Mouse (Mus musculus) heart, embryonic 16.5 days (tissue): ENCODE measurements around the gene Fgd1. TPM values are rescaled to one million over a fixed set of nuclear protein-coding genes. Genes with fewer than 3 reads are reported as not detected.
A peak's percentile ranks its signal among the peaks of the same experiment; 100 is the strongest.

Experiments
- ATAC-seq: fragments of 200-750 bp; cut with Nextera tagmentation; replicated peaks from 2 replicates; pipeline ENCODE4 v1.8.0; 2017; ENCODE audit warnings: moderate number of reproducible peaks; ENCODE audit not compliant: insufficient read depth, low FRiP score; ENCODE audit errors: extremely low read depth
- H3K27ac ChIP-seq: fragments of 300-500 bp; sonication (generic); 2 replicates; pipeline ENCODE4 v1.5.1; 2014; ENCODE audit warnings: mild to moderate bottlenecking, low read length, control low read depth, moderate library complexity
- H3K27me3 ChIP-seq: fragments of 300-500 bp; sonication (generic); 2 replicates; pipeline ENCODE4 v1.6.1; 2014; ENCODE audit warnings: low read length, mixed read lengths; ENCODE audit not compliant: control insufficient read depth, insufficient read depth
- H3K36me3 ChIP-seq: fragments of 300-500 bp; sonication (generic); 2 replicates; pipeline ENCODE4 v1.6.1; 2014; ENCODE audit not compliant: control insufficient read depth, insufficient read depth
- H3K4me1 ChIP-seq: fragments of 300-500 bp; sonication (generic); 2 replicates; pipeline ENCODE4 v1.6.1; 2014; ENCODE audit warnings: low read length, mixed read lengths; ENCODE audit not compliant: control insufficient read depth, insufficient read depth
- H3K4me2 ChIP-seq: fragments of 300-500 bp; sonication (generic); 2 replicates; pipeline ENCODE4 v1.6.1; 2014; ENCODE audit warnings: low read depth, mild to moderate bottlenecking, control low read depth, low read length
- H3K4me3 ChIP-seq: fragments of 300-500 bp; sonication (generic); 2 replicates; pipeline ENCODE4 v1.5.1; 2014; ENCODE audit warnings: mild to moderate bottlenecking, control low read depth, low read length
- H3K9ac ChIP-seq: fragments of 300-500 bp; sonication (generic); 2 replicates; pipeline ENCODE4 v1.6.1; 2014; ENCODE audit warnings: low read length, control low read depth
- H3K9me3 ChIP-seq: fragments of 300-500 bp; sonication (generic); replicated peaks from 2 replicates; pipeline ENCODE4 v1.6.1; 2016; ENCODE audit warnings: low read length; ENCODE audit not compliant: control insufficient read depth
- WGBS: fragments of 180-500 bp; shearing (Covaris S2); extraction: QIAGEN DNeasy Blood & Tissue Kit; methylation state at CpG from one replicate; pipeline ENCODE4 v1.1.7; 2014; 5-methylcytosine and 5-hydroxymethylcytosine counted together
- polyA plus RNA-seq: library from polyadenylated mRNA; unstranded; fragments of >200 nt; fragmentation: Nextera tagmentation; extraction: Ambion mirVana; gene quantifications from 2 replicates; pipeline ENCODE4 v1.2.1, GENCODE M21; 2015

Fgd1 gene
- polyA plus RNA-seq, 1 experiment from 2014 or later: 5.6 TPM

GRCm38 (mm10) chrX:151116795-151117194 lies 70.8 kb downstream of the Fgd1 start:
- 0 out of 2 replicates have a peak, but pooled peaks have one; percentile 32 for ATAC-seq
- 10% methylated on average over 7 of the region's 7 CpGs for WGBS

GRCm38 (mm10) chrX:151117432-151117831 lies 71.5 kb downstream of the Fgd1 start:
- H3K4me1 ChIP-seq: no peaks in the 10 kb centered on the region
- no peak overlapping the region for H3K9ac ChIP-seq
- H3K27me3 ChIP-seq: no peaks in the 10 kb centered on the region
- no peak overlapping the region for H3K4me2 ChIP-seq
- no peak for ATAC-seq
- no peaks in the 10 kb centered on the region for H3K9me3 ChIP-seq
- H3K4me3 ChIP-seq: no peak overlapping the region
- no peak overlapping the region for H3K27ac ChIP-seq
- 8% methylated on average over 2 of the region's 2 CpGs for WGBS
- no peaks in the 10 kb centered on the region for H3K36me3 ChIP-seq

More at GRCm38 (mm10) chrX:151116795-151117194, 70.8 kb downstream of the Fgd1 start:
- Histone ChIP-seq H3K4me2 (no peak overlapping the region), H3K27me3 (no peaks in the 10 kb centered on the region), H3K36me3 (no peaks in the 10 kb centered on the region), H3K9me3 (no peaks in the 10 kb centered on the region), H3K4me3 (no peak overlapping the region), H3K9ac (no peak overlapping the region), H3K4me1 (no peaks in the 10 kb centered on the region), H3K27ac (no peak overlapping the region)

DNA sequence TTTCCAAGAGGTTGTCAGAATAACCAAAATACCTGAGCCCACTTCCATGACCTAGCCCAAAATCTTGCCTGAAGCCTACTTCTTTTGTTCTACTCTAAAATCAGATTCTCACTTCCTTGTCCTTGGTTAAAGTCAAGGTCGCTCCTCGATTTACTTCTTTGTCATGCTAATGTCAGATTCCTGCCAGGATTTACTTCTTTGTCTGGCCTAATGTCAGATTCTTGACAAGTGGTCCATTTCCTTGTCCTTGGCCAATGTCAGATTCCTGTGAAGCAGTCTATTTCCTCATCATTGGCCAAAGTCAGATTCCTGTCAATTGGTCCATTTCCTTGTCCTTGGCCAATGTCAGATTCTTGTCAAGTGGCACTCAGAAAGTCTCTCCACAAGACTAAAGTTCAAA lies 78.0 kb downstream of the Fgd1 start:
- Histone ChIP-seq H3K4me1 (no peaks in the 10 kb centered on the region), H3K4me2 (no peak overlapping the region), H3K9ac (no peak overlapping the region), H3K27me3 (no peaks in the 10 kb centered on the region), H3K36me3 (no peaks in the 10 kb centered on the region), H3K4me3 (no peak overlapping the region), H3K9me3 (peaks cover 3% of the 10 kb centered on the region; the same call in 1 of the 2 replicates), H3K27ac (no peak overlapping the region)
- no peak for ATAC-seq
- 73% methylated on average over 2 of the region's 2 CpGs for WGBS

- ATAC-seq: no peak
- no peak overlapping the region for H3K27ac ChIP-seq
- no peak overlapping the region for H3K4me3 ChIP-seq
- H3K36me3 ChIP-seq: no peaks in the 10 kb centered on the region
- no peak overlapping the region for H3K4me2 ChIP-seq
- no peak overlapping the region for H3K9ac ChIP-seq
- no peaks in the 10 kb centered on the region for H3K4me1 ChIP-seq
- 75% methylated on average over 3 of the region's 3 CpGs for WGBS
- no peaks in the 10 kb centered on the region for H3K27me3 ChIP-seq
- H3K9me3 ChIP-seq: no peaks in the 10 kb centered on the region
Measured at GRCm38 (mm10) chrX:151130493-151130892, 84.5 kb downstream of the Fgd1 start.

- peak overlapping the region; percentile 36; the same call in 1 of the 2 replicates for H3K4me2 ChIP-seq
Measured at GRCm38 (mm10) chrX:151132785-151133184, 86.8 kb downstream of the Fgd1 start.

More at GRCm38 (mm10) chrX:151132785-151133184, 86.8 kb downstream of the Fgd1 start:
- Histone ChIP-seq H3K27ac (no peak overlapping the region), H3K9me3 (no peaks in the 10 kb centered on the region), H3K9ac (no peak overlapping the region), H3K27me3 (no peaks in the 10 kb centered on the region), H3K4me3 (peak overlapping the region; percentile 24; the same call in 1 of the 2 replicates), H3K36me3 (no peaks in the 10 kb centered on the region), H3K4me1 (no peaks in the 10 kb centered on the region)
- ATAC-seq: no peak
- 29% methylated on average over 10 of the region's 10 CpGs for WGBS

Other genes starting within 250 kb of the Fgd1 start
- gene Maged2, start 231.8 kb upstream of the Fgd1 start, polyA plus RNA-seq: 507 and 525 TPM in 2 replicates
- gene Gnl3l, start 28.8 kb upstream of the Fgd1 start, polyA plus RNA-seq: 19.0 and 21.4 TPM in 2 replicates
- gene Tsr2, start 50.4 kb downstream of the Fgd1 start, polyA plus RNA-seq: 16.4 and 17.5 TPM in 2 replicates
- gene Wnk3, start 151.9 kb downstream of the Fgd1 start, polyA plus RNA-seq: 0.46 and 0.47 TPM in 2 replicates